Mouse (Mus musculus) central nervous system, embryonic 11.5 days (tissue): Measurements from ENCODE around the gene Nsfl1c. TPM values are rescaled to one million over a fixed set of nuclear protein-coding genes. Genes with fewer than 3 reads are reported as not detected.

ENCODE experiments used
- polyA plus RNA-seq: library from polyadenylated mRNA; depleted of rRNA; stranded (reverse); fragments of >200 nt; gene quantifications from 2 replicates; pipeline ENCODE4 v1.2.3, GENCODE M21; 2012; rRNA removed

Nsfl1c gene
- 259 and 263 TPM in 2 replicates for polyA plus RNA-seq

GRCm38 (mm10) chr2:151494035-151494803 is at the start of gene Nsfl1c:
TSS of gene Nsfl1c (plus strand) at chr2:151494182.

GRCm38 (mm10) chr2:151476053-151476452 is 17.9 kb upstream of the Nsfl1c start, which contains the start of gene 4921509C19Rik:
TSS of gene 4921509C19Rik (minus strand) at chr2:151476153.

GRCm38 (mm10) chr2:151542323-151543062 is 48.5 kb downstream of the Nsfl1c start, which contains the start of gene Fkbp1a:
TSS of gene Fkbp1a (plus strand) at chr2:151542483.

Other genes starting within 250 kb of the Nsfl1c start
- gene 4921509C19Rik, start 18.0 kb upstream of the Nsfl1c start, polyA plus RNA-seq, result not detected in 2 replicates
- 191 and 257 TPM in 2 replicates for gene Fkbp1a, start 48.3 kb downstream of the Nsfl1c start, polyA plus RNA-seq
- gene Sdcbp2, start 78.4 kb downstream of the Nsfl1c start, polyA plus RNA-seq, result 0.80 and 1.2 TPM in 2 replicates
- 2.7 and 2.8 TPM in 2 replicates for gene Snph, start 138.4 kb downstream of the Nsfl1c start, polyA plus RNA-seq
- gene Rad21l, start 174.4 kb downstream of the Nsfl1c start, polyA plus RNA-seq, result 0.02 and 0.05 TPM in 2 replicates
- gene Tmem74b, start 207.8 kb downstream of the Nsfl1c start, polyA plus RNA-seq, result 3.3 and 3.8 TPM in 2 replicates